13 mouse cellular contexts compared by ENCODE assay signal in genomic region chr16:4318001-4318526, GRCm38 (mm10).
DNase-seq lines count a peak whose midpoint lies in the region; ATAC-seq and TF ChIP-seq lines count a peak whose summit lies in the region.
"Had no signal": no experiment of that assay in that cellular context is flagged by ENCODE, and none has a peak within 500 bp of the region (broad histone marks: within the 10 kb centered on the region; RNA-seq: fewer than 3 reads in every experiment).

No protein-coding gene starts in this region.

- H3K9me3 ChIP-seq in limb, embryonic 14.5 days (ENCODE audit: control insufficient read depth, low read length): no peaks in the 10 kb centered on the region
- H3K9me3 ChIP-seq: limb, embryonic 12.5 days had no signal

- H3K27me3 ChIP-seq in cerebellum, adult 2 months (ENCODE audit: control insufficient read depth, insufficient read depth, low read length): no peaks in the 10 kb centered on the region
- H3K27me3 ChIP-seq in limb, embryonic 14.5 days (ENCODE audit: control insufficient read depth, insufficient read depth, low read length): no peaks in the 10 kb centered on the region
- H3K27me3 ChIP-seq: limb, embryonic 12.5 days; Patski had no signal

- no peak overlapping the region for H3K9ac ChIP-seq in limb, embryonic 14.5 days (ENCODE audit: low read depth, low read length, severe bottlenecking)
- H3K9ac ChIP-seq: limb, embryonic 12.5 days had no signal

- no peak overlapping the region for H3K27ac ChIP-seq in cerebellum, adult 2 months (ENCODE audit: insufficient read depth, low read length)
- H3K27ac ChIP-seq in limb, embryonic 14.5 days (replicated peaks; ENCODE audit: low read depth, low read length): no peak overlapping the region
- H3K27ac ChIP-seq: kidney, postnatal 0 days; limb, embryonic 12.5 days had no signal

- TF ChIP-seq POLR2A in cerebellum, adult 2 months (IDR thresholded peaks at IDR 0.05; ENCODE audit: borderline replicate concordance, insufficient read depth, low read length): no peak
- TF ChIP-seq POLR2A in limb, embryonic 14.5 days (IDR thresholded peaks at IDR 0.05; ENCODE audit: borderline replicate concordance, extremely low read depth, insufficient read depth, insufficient read length): no peak

- H3K4me1 ChIP-seq in cerebellum, adult 2 months (ENCODE audit: control insufficient read depth, insufficient read depth, low read length): no peaks in the 10 kb centered on the region
- 0 out of 2 replicates have a peak, but pooled peaks cover 4% of the 10 kb centered on the region for H3K4me1 ChIP-seq in limb, embryonic 14.5 days (ENCODE audit: control insufficient read depth, insufficient read depth, low read length)

- no peak overlapping the region for H3K4me2 ChIP-seq in limb, embryonic 14.5 days (replicated peaks; ENCODE audit: low read depth, low read length, severe bottlenecking)
- H3K4me2 ChIP-seq: limb, embryonic 12.5 days had no signal

- DNase-seq in cerebellum, postnatal 14 days: peak; percentile 27 to 33
- no peak for DNase-seq in cerebellum, adult 2 months
- peak; percentile 43 to 46 for DNase-seq in left cerebral cortex, postnatal 10 days (ENCODE audit: extremely low spot score in 1 of 2, low spot score in 2 of 2)
- no peak for DNase-seq in left cerebral cortex, adult 9 months (ENCODE audit: low spot score in 2 of 2)
- DNase-seq in NIH3T3 (ENCODE audit: low read depth): peak; percentile 35
- DNase-seq in limb, embryonic 14.5 days (ENCODE audit: low spot score): peak; percentile 40
- DNase-seq: heart, postnatal 14 days; right cerebral cortex, postnatal 14 days had no signal

- 0 out of 2 replicates have a peak, but pooled peaks have one; percentile 30 for ATAC-seq in limb, embryonic 14.5 days (ENCODE audit: low FRiP score, low read depth)
- no peak for ATAC-seq in monocyte, adult 5-6 weeks (replicated peaks; ENCODE audit: insufficient number of reproducible peaks, low FRiP score, low TSS enrichment, poor library complexity, severe bottlenecking)
- no peak for ATAC-seq in megakaryocyte-erythroid progenitor cell, adult 5-6 weeks (replicated peaks; ENCODE audit: low FRiP score, low TSS enrichment, poor library complexity, severe bottlenecking)
- ATAC-seq: Patski had no signal

- no peaks in the 10 kb centered on the region for H3K36me3 ChIP-seq in limb, embryonic 14.5 days (ENCODE audit: control insufficient read depth, insufficient read depth, low read length)
- H3K36me3 ChIP-seq: limb, embryonic 12.5 days had no signal

- intact Hi-C loops in left cerebral cortex, postnatal 10 days (cut with DNase I): loop anchor here (5.0 to 10.0 kb wide), 4 partner anchors 99 to 287 kb away; partner anchors contain the start of gene Srl

- H3K4me3 ChIP-seq in cerebellum, adult 2 months (replicated peaks; ENCODE audit: insufficient read depth, low read depth, low read length): no peak overlapping the region
- H3K4me3 ChIP-seq in limb, embryonic 14.5 days (replicated peaks; ENCODE audit: low read length): no peak overlapping the region
- H3K4me3 ChIP-seq: limb, embryonic 12.5 days had no signal

- WGBS in cerebellum, adult 2 months: 58% methylated on average over 6 of the region's 6 CpGs
- WGBS in limb, embryonic 14.5 days: 58% methylated on average over 6 of the region's 6 CpGs

- no peak for TF ChIP-seq CTCF in cerebellum, adult 2 months (IDR thresholded peaks at IDR 0.05; ENCODE audit: borderline replicate concordance, insufficient read depth, low read depth, low read length)

Comparison
In these comparisons a context has a peak if more than half of its experiments do, and no peak if none do; other contexts are left out.
1. DNase-seq: peak in cerebellum, postnatal 14 days (2 of 2), left cerebral cortex, postnatal 10 days (2 of 2), NIH3T3 (single experiment) and limb, embryonic 14.5 days (single experiment); none in cerebellum, adult 2 months (0 of 2) and left cerebral cortex, adult 9 months (0 of 2).